Mouse (Mus musculus) neural tube, embryonic 13.5 days (tissue): ENCODE results near the gene Sez6l. TPM values are rescaled to one million over a fixed set of nuclear protein-coding genes. Genes with fewer than 3 reads are reported as not detected.

Experiments used
- ATAC-seq: fragments of 200-750 bp; cut with Nextera tagmentation; 2 replicates; pipeline ENCODE4 v1.8.0; 2017; ENCODE audit warnings: low read depth, mild to moderate bottlenecking, moderate TSS enrichment, moderate library complexity
- H3K27ac ChIP-seq: fragments of 300-500 bp; sonication (generic); replicated peaks from 2 replicates; pipeline ENCODE4 v1.5.1; 2015; ENCODE audit warnings: moderate library complexity, mild to moderate bottlenecking, inconsistent platforms
- H3K27me3 ChIP-seq: fragments of 300-500 bp; sonication (generic); 2 replicates; pipeline ENCODE4 v1.6.1; 2015; ENCODE audit warnings: mild to moderate bottlenecking, inconsistent platforms
- H3K36me3 ChIP-seq: fragments of 300-500 bp; sonication (generic); 2 replicates; pipeline ENCODE4 v1.6.1; 2015; ENCODE audit warnings: mild to moderate bottlenecking, inconsistent platforms
- H3K4me1 ChIP-seq: fragments of 300-500 bp; sonication (generic); replicated peaks from 2 replicates; pipeline ENCODE4 v1.6.1; 2015; ENCODE audit warnings: inconsistent platforms
- H3K4me2 ChIP-seq: fragments of 300-500 bp; sonication (generic); 2 replicates; pipeline ENCODE4 v1.6.1; 2015; ENCODE audit warnings: inconsistent platforms, mild to moderate bottlenecking, moderate library complexity
- H3K4me3 ChIP-seq: fragments of 300-500 bp; sonication (generic); 2 replicates; pipeline ENCODE4 v1.5.1; 2015; ENCODE audit warnings: mild to moderate bottlenecking, inconsistent platforms
- H3K9ac ChIP-seq: fragments of 300-500 bp; sonication (generic); 2 replicates; pipeline ENCODE4 v1.6.1; 2015; ENCODE audit warnings: moderate library complexity, mild to moderate bottlenecking, inconsistent platforms
- H3K9me3 ChIP-seq: fragments of 300-500 bp; sonication (generic); 2 replicates; pipeline ENCODE4 v1.6.1; 2016; ENCODE audit warnings: inconsistent platforms
- WGBS: fragments of 180-500 bp; shearing (Covaris S2); methylation state at CpG from one replicate; pipeline ENCODE4 v1.1.7; 2015; 5-methylcytosine and 5-hydroxymethylcytosine counted together
- polyA plus RNA-seq: library from polyadenylated mRNA; unstranded; fragments of >200 nt; fragmentation: Nextera tagmentation; extraction: Ambion mirVana; gene quantifications from 2 replicates; pipeline ENCODE4 v1.2.1, GENCODE M21; 2015

Gene Sez6l
- polyA plus RNA-seq, 1 experiment from 2014 or later, result 21.8 TPM

DNA sequence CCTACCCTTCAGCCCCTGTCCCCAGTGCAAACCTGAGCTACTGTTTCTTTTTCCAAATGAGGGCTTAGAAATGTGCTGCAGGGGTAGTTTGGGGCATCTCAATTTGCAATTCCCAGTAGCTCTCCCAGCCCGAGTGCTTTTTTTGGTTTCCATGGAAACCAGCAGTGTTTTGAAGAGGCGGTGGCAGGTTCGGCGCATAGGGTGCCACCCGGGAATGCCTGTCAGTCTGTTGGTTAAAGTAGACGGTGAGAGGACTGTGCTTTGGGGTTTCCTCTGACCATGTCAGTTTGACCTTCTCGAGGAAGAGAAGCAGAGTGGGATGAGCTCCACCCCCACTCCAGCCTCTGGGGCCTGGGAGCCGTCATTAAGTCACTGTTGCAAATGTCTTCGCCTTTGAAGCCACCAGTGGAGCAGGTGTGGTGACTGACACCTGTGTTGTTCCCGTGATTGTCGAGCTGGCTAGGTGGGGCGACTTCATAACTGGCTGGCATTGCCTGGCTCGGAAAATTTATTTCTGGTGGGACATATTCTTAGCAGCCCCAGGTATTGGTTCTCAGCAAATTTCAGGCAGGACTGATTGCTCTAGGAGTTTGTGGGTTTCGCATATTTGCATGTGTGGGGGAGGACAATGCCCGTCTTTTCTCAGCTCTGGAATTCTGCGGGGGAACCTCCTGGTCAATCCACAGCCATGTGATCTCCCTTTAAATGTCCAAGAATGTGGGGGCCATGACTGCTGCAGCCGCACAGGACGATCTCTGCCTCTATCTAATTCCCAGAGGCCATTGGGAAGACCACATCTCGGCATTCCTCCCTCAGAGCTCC, 165.3 kb downstream of the Sez6l start:
- Histone ChIP-seq H3K36me3 (no peaks in the 10 kb centered on the region), H3K27me3 (no peaks in the 10 kb centered on the region; the same call in 1 of the 2 replicates), H3K27ac (peak overlapping the region; percentile 59), H3K9me3 (no peaks in the 10 kb centered on the region), H3K4me2 (peak overlapping the region; percentile 36), H3K4me3 (no peak overlapping the region), H3K4me1 (peaks cover 30% of the 10 kb centered on the region), H3K9ac (no peak overlapping the region)
- ATAC-seq, result peak; percentile 28; the same call in 1 of the 2 replicates
- WGBS, result 13% methylated on average over 19 of the region's 19 CpGs

DNA sequence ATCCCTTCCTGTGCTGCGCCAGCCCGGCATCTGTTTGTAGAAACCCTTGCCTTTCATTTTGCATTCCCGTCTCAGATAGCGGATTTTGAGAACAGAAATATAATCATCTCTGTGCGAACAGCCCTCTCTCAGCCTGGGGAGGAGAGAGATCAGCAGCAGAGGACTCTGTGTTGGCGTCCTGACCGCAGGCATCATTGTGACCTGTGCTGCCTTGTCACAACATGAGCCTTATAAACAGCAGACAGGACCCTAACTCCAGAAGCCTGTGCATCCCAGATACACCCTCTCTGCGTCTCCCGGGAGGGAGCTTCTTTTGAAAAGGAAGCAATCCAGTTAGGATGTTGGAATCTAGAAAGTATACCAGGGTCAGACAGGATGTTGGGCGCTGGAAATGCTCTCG, 165.9 kb downstream of the Sez6l start:
- Histone ChIP-seq H3K27me3 (no peaks in the 10 kb centered on the region; the same call in 1 of the 2 replicates), H3K36me3 (no peaks in the 10 kb centered on the region), H3K4me3 (no peak overlapping the region), H3K9ac (no peak overlapping the region), H3K9me3 (no peaks in the 10 kb centered on the region), H3K4me1 (peaks cover 24% of the 10 kb centered on the region), H3K4me2 (peak overlapping the region; percentile 36), H3K27ac (peak overlapping the region; percentile 59)
- WGBS, result 43% methylated on average over 11 of the region's 11 CpGs
- ATAC-seq, result no peak

DNA sequence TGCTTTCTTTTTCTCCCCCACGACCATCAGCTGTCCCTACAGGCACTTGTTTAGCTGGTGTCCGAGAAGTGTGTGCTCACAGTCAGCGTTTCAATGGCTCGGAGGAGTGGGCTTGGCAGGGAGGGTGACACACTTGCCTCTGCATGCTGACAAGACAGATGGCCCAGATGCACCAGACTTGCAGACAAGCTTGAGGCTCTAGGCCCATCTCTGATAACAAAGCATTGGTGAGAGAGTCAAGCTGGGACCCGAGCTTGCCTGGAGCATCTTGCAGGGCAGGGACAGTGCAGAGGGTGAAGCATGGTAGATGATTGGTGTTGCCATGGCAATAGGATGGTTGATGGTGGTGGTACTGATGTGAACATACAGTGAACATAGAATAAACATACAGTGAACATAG, 167.7 kb downstream of the Sez6l start:
- no peak overlapping the region for H3K9ac ChIP-seq
- ATAC-seq, result no peak
- no peak overlapping the region for H3K4me2 ChIP-seq
- 0 out of 2 replicates have a peak overlapping the region, but pooled peaks have one; percentile 29 for H3K27ac ChIP-seq
- no peaks in the 10 kb centered on the region for H3K9me3 ChIP-seq
- no peaks in the 10 kb centered on the region; the same call in 1 of the 2 replicates for H3K27me3 ChIP-seq
- WGBS, result 39% methylated on average over 5 of the region's 5 CpGs
- no peaks in the 10 kb centered on the region for H3K36me3 ChIP-seq
- peaks cover 24% of the 10 kb centered on the region for H3K4me1 ChIP-seq
- no peak overlapping the region for H3K4me3 ChIP-seq

DNA sequence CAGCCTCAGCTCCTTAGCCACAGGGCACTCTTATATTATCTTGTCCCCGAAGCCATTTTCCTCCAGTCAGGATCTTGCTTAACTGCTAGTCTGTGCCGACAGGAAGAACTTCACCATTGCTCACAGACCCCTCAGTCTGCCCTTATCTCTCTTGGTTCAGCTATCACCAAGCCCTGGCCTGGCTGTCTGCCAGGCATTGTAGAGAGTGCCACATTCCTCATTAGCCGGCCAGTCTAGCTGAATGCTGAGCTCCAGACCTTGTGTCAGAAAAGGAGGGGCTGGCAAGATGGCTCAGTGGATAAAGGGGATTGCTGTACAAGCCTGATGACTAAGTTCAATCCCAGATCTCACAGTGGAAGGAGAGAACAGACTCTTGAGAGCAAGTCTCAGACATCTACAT, 171.0 kb downstream of the Sez6l start:
- WGBS, result 75% methylated on average over 3 of the region's 3 CpGs
- Histone ChIP-seq H3K4me3 (no peak overlapping the region), H3K36me3 (no peaks in the 10 kb centered on the region), H3K4me1 (peaks cover 10% of the 10 kb centered on the region), H3K4me2 (no peak overlapping the region), H3K9ac (no peak overlapping the region), H3K27me3 (no peaks in the 10 kb centered on the region), H3K9me3 (no peaks in the 10 kb centered on the region), H3K27ac (no peak overlapping the region)
- ATAC-seq, result no peak

DNA sequence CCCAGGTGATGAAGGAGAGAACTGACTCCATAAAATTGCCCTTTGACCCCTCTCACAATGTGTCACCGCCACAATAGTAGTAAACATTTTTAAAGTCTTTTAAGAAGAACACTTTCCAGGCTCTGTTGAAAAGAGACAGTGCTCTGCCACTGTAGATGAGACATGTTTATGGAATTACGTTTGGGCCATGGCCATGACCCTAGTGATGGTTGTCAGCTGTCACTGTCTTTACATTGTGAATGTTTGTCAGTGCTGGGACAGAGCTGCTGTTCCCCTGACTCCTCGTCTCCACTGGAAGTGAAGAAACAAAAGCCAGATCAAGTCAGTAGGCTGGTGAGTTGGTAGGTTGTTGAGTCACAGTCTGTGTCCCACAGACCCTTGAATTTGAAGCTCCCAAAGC, 174.5 kb downstream of the Sez6l start:
- 73% methylated on average over 3 of the region's 3 CpGs for WGBS
- no peaks in the 10 kb centered on the region for H3K4me1 ChIP-seq
- H3K27me3 ChIP-seq, result no peaks in the 10 kb centered on the region
- H3K36me3 ChIP-seq, result no peaks in the 10 kb centered on the region
- H3K9ac ChIP-seq, result no peak overlapping the region
- H3K4me2 ChIP-seq, result no peak overlapping the region
- H3K4me3 ChIP-seq, result no peak overlapping the region
- H3K27ac ChIP-seq, result no peak overlapping the region
- no peak for ATAC-seq
- no peaks in the 10 kb centered on the region for H3K9me3 ChIP-seq

DNA sequence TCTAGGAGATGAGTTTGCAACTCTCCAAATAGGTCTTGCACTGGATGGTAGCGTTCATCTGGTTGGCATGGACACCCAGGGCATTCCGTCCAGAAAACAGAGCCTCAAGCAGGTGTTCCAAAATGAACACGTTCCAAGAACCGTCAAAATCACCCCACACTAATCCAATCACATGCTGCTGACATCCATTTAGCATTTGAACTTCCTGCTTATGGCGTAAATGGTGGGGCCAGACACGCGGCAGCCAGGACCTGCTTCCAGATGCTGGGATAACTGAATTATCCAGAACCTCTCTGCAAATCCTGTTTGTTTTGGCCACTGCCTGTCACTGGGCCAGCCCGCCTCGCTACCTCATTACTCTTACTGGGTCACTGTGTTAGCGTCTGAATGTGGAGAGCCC, 177.7 kb downstream of the Sez6l start:
- WGBS, result 86% methylated on average over 10 of the region's 10 CpGs
- Histone ChIP-seq H3K36me3 (no peaks in the 10 kb centered on the region), H3K9ac (no peak overlapping the region), H3K27me3 (no peaks in the 10 kb centered on the region), H3K4me3 (no peak overlapping the region), H3K27ac (no peak overlapping the region), H3K9me3 (no peaks in the 10 kb centered on the region), H3K4me2 (no peak overlapping the region), H3K4me1 (peaks cover 11% of the 10 kb centered on the region)
- ATAC-seq, result no peak

DNA sequence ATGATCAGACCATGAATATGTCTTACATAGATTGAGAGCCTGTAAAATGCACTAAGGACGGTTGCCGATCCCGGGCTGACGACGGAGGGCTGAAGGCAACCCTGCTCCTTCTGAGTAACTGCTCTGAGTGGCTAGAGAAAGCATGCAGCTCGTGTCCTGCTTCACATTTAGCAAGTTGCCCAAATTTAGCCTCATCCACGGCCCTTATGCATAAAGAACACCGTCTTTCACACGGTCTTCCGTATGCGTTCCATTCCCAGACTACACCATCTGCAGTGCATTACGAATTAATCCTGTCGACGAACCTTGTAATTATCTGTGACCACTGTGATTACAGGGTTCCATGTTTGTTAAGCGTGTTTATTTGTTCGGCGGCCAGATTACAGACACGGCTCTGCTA, 180.9 kb downstream of the Sez6l start:
- ATAC-seq, result no peak
- Histone ChIP-seq H3K9me3 (no peaks in the 10 kb centered on the region), H3K4me3 (no peak overlapping the region), H3K4me1 (peaks cover 43% of the 10 kb centered on the region), H3K9ac (no peak overlapping the region), H3K4me2 (no peak overlapping the region), H3K27ac (0 out of 2 replicates have a peak overlapping the region, but pooled peaks have one; percentile 42), H3K36me3 (peaks cover 9% of the 10 kb centered on the region), H3K27me3 (no peaks in the 10 kb centered on the region)
- 37% methylated on average over 18 of the region's 18 CpGs for WGBS

DNA sequence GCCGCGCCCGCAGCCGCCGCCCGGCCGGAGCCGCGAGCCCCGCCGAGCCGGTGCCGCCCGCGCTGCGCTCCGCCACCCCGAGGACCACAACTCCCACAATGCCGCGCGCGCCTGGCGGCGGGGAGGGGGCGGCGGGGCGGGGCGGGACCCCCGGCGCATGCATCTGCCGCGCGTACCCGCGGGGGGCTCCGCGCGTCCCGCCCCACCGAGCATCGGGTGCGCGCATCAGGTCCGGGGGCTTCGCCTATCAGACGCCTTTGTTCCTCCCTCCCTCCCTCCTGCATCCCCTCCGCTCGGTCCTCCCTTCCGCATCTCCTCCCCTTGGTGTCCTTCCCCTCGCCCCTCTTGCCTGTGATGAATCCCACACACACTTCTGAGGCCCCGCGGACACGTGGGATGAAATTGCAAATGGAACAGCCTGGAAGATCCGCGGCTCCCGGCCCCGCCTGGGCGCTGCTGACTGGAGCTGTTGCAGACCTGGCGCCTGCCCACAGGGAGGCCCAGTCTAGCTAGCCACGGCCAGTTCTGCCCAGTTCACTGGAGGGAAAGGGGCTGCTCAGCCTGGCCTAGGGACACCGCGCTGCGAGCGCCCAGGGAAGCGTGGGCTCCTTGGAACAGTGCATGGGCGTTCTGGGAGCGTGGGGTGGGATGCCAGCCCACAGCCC, 182.1 kb downstream of the Sez6l start, which contains the start of gene Asphd2:
Gene Asphd2 (minus strand): TSS at position 88 of the 665 bp plus-strand sequence.
- H3K9me3 ChIP-seq, result no peaks in the 10 kb centered on the region
- peaks cover 20% of the 10 kb centered on the region for H3K36me3 ChIP-seq
- peak within 1 kb of the TSS; percentile 95 for H3K27ac ChIP-seq
- peak; percentile 89 for ATAC-seq
- WGBS, result under 1% methylated on average over 36 of the region's 67 CpGs
- peak within 1 kb of the TSS; percentile 83 for H3K9ac ChIP-seq
- H3K27me3 ChIP-seq, result no peaks in the 10 kb centered on the region
- peaks cover 54% of the 10 kb centered on the region for H3K4me1 ChIP-seq
- peak within 1 kb of the TSS; percentile 81 for H3K4me3 ChIP-seq
- H3K4me2 ChIP-seq, result peak within 1 kb of the TSS; percentile 90

DNA sequence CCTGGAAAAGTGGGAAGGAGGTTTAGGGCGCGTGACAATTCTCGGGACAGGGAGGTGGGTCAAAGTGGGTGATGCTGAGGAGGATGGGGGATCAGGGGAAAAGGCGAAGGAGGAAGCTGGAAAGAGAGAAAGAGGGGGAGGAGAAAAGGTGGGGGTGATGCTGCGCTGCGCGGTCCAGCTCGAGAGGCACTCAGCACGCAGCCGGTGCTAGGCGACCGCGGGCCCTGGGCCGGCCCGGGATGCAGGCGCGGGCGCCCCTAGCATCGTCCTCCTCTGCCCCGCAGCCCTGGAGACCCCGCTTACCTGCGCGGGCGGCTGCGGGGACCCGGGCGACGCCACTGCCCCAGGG, 182.6 kb downstream of the Sez6l start:
- H3K9ac ChIP-seq, result peak overlapping the region; percentile 83
- peak; percentile 85 for ATAC-seq
- H3K27ac ChIP-seq, result peak overlapping the region; percentile 95
- WGBS, result 1% methylated on average over 15 of the region's 28 CpGs
- peaks cover 23% of the 10 kb centered on the region for H3K36me3 ChIP-seq
- H3K4me2 ChIP-seq, result peak overlapping the region; percentile 90
- no peaks in the 10 kb centered on the region for H3K9me3 ChIP-seq
- H3K27me3 ChIP-seq, result no peaks in the 10 kb centered on the region
- peaks cover 59% of the 10 kb centered on the region for H3K4me1 ChIP-seq
- peak overlapping the region; percentile 81 for H3K4me3 ChIP-seq

DNA sequence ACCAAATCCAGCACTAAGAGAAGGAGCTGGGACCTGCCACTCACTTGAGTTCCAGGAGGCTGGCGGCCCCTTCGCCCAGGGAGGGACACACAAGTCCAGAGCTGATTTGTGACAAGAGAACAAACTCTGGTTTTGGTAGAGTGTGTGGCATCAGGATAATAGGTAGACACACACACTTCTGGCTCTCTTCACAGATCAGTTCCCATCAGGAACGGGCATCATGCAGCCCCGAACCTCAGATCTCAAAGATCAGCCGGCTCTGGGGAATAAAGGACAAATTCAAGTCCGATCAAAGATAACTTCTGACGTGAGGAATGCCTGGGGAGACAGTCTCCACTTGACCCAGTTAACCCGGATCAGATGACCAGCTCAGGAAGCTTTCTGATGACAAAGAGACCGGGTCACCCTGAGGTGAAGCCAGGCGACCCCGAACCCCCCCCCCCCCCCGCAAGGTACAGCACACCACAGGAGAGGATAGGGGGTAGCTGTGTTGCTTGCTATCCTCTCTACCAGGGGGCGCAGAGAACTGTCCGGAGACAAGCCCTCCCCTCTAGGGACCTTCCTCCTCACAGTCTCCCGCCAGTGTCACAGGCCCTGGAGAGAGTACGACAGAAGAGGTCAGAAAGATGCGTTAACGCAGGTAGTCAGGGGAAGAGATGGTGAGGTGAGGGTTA, 183.1 kb downstream of the Sez6l start:
- Histone ChIP-seq H3K4me2 (peak overlapping the region; percentile 90), H3K4me1 (peaks cover 64% of the 10 kb centered on the region), H3K9me3 (no peaks in the 10 kb centered on the region), H3K9ac (peak overlapping the region; percentile 83), H3K27me3 (no peaks in the 10 kb centered on the region), H3K36me3 (peaks cover 28% of the 10 kb centered on the region), H3K4me3 (peak overlapping the region; percentile 81), H3K27ac (peak overlapping the region; percentile 95; the same call in 1 of the 2 replicates)
- 13% methylated on average over 17 of the region's 18 CpGs for WGBS
- peak; percentile 44 for ATAC-seq

DNA sequence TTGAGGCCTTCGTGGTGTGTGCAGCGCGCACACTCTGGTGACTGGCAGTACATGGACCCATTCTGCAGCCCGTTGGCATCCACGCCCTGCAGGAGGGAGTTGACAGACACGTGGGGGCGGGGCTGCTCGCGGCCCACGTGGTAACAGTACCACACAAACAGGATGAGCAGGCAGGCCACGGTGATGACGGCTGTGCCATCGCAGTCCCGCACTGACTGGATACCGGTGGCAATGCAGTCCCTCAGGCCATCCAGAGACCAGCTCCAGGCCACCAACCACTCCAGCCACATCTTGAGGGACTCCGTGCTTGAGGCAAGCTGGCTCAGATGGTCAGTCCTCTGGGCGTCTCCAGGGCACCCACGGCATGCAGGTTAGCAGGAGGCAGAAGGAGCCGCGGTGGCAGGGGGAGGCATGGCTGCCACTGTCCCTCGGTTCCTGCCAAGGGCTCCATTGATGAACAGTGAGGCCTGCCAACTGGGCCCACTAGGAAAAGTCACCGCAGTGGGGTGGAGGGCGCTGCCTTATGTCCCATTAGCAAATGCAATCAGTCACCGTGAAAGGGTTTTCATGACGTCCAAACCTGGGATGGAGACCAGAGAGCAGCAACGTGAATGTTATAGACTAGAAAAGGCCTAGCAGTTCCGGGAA, 185.2 kb downstream of the Sez6l start:
- no peak overlapping the region for H3K9ac ChIP-seq
- H3K27me3 ChIP-seq, result no peaks in the 10 kb centered on the region
- no peak overlapping the region for H3K27ac ChIP-seq
- no peak for ATAC-seq
- H3K4me3 ChIP-seq, result no peak overlapping the region
- no peaks in the 10 kb centered on the region for H3K9me3 ChIP-seq
- H3K4me1 ChIP-seq, result peaks cover 68% of the 10 kb centered on the region
- 72% methylated on average over 27 of the region's 27 CpGs for WGBS
- no peak overlapping the region for H3K4me2 ChIP-seq
- H3K36me3 ChIP-seq, result peaks cover 44% of the 10 kb centered on the region
